In the genomic region with DNA sequence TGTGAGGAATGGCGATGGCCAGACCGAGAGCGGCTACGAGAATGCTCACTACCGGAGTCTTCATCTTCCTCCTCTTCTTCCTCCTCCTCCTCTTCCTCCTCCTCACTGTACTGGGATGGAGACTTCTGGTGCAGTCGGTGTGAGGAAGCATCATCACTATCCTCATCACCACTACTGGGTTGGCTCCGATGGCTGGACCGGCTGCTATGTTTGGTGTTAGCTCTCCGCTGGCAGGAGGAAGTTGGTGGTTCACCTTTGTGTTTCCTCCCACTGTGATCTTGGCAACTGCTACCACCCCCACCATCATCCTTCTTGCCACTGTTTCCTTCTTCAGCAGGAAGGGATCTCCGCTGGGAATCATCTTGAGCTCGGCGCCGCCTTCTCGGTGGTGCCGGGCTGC, we compare ENCODE assay signal across 23 mouse cellular contexts. TPM values are rescaled to one million over a fixed set of nuclear protein-coding genes. Genes with fewer than 3 reads are reported as not detected.
DNase-seq lines count a peak whose midpoint lies in the region; ATAC-seq and TF ChIP-seq lines count a peak whose summit lies in the region.
"Had no signal": no experiment of that assay in that cellular context is flagged by ENCODE, and none has a peak within 500 bp of the region (broad histone marks: within the 10 kb centered on the region; RNA-seq: fewer than 3 reads in every experiment).

No protein-coding gene starts in this region.

- no peaks in the 10 kb centered on the region for H3K79me2 ChIP-seq in myocyte (ENCODE audit: control insufficient read depth, insufficient read depth)

- H3K36me3 ChIP-seq in liver, embryonic 11.5 days (ENCODE audit: control insufficient read depth, insufficient read depth, low read length) = peaks cover 25% of the 10 kb centered on the region
- H3K36me3 ChIP-seq in megakaryocyte, embryonic 14.5 days (replicated peaks; ENCODE audit: low read length) = peaks cover 91% of the 10 kb centered on the region
- H3K36me3 ChIP-seq in myocyte (ENCODE audit: control insufficient read depth, insufficient read depth) = peaks cover 19% of the 10 kb centered on the region

- H3ac ChIP-seq in myocyte (ENCODE audit: control insufficient read depth, insufficient read length) = no peak overlapping the region

- H3K4me3 ChIP-seq in liver, embryonic 11.5 days (ENCODE audit: low read depth, low read length) = no peak overlapping the region
- H3K4me3 ChIP-seq in megakaryocyte, embryonic 14.5 days (replicated peaks) = peak overlapping the region; percentile 86
- no peak overlapping the region for H3K4me3 ChIP-seq in myocyte
- H3K4me3 ChIP-seq: embryonic facial prominence, embryonic 10.5 days; embryonic facial prominence, embryonic 12.5 days; forebrain, embryonic 13.5 days had no signal

- H3K27me3 ChIP-seq in liver, embryonic 11.5 days (replicated peaks; ENCODE audit: control insufficient read depth, insufficient read depth, low read length) = no peaks in the 10 kb centered on the region
- no peaks in the 10 kb centered on the region for H3K27me3 ChIP-seq in megakaryocyte, embryonic 14.5 days (replicated peaks)
- H3K27me3 ChIP-seq in myocyte (ENCODE audit: control insufficient read depth, insufficient read depth, insufficient read length) = no peaks in the 10 kb centered on the region
- H3K27me3 ChIP-seq: CH12.LX; embryonic facial prominence, embryonic 12.5 days; forebrain, embryonic 13.5 days; Patski had no signal

- no peak for TF ChIP-seq POLR2A in myocyte (IDR thresholded peaks at IDR 0.05; ENCODE audit: insufficient read length, low read depth)

- no peak overlapping the region for H3K4me2 ChIP-seq in liver, embryonic 11.5 days
- no peak overlapping the region for H3K4me2 ChIP-seq in myocyte (ENCODE audit: low read depth)
- H3K4me2 ChIP-seq: embryonic facial prominence, embryonic 12.5 days; forebrain, embryonic 13.5 days had no signal

- DNase-seq in heart, adult 11 months = peak; percentile 77
- DNase-seq in heart, adult 9 months (ENCODE audit: low spot score in 2 of 2) = no peak
- peak; percentile 20 for DNase-seq in liver, embryonic 11.5 days (ENCODE audit: low spot score)
- no peak for DNase-seq in liver
- DNase-seq: adrenal gland, adult 8-10 months; adrenal gland, postnatal 14 days; adrenal gland, postnatal 36 days; B cell, adult 2 months; cerebellum, adult 11-12 months; cerebellum, adult 9-10 months; cerebellum, postnatal 10 days; cerebellum, postnatal 25 days had no signal

- 90% methylated on average over 15 of the region's 15 CpGs for WGBS in liver, embryonic 11.5 days

- no peaks in the 10 kb centered on the region for H3K9me3 ChIP-seq in liver, embryonic 11.5 days (ENCODE audit: control insufficient read depth, low read length)
- H3K9me3 ChIP-seq in megakaryocyte, embryonic 14.5 days = peaks cover 23% of the 10 kb centered on the region
- H3K9me3 ChIP-seq: embryonic facial prominence, embryonic 10.5 days; embryonic facial prominence, embryonic 12.5 days; forebrain, embryonic 13.5 days; G1E had no signal

- H3K9ac ChIP-seq in liver, embryonic 11.5 days (ENCODE audit: low read depth, low read length) = no peak overlapping the region
- H3K9ac ChIP-seq: embryonic facial prominence, embryonic 12.5 days; forebrain, embryonic 13.5 days had no signal

- peaks cover 6% of the 10 kb centered on the region; the same call in 1 of the 2 replicates for H3K4me1 ChIP-seq in liver, embryonic 11.5 days (replicated peaks; ENCODE audit: control insufficient read depth, insufficient read depth, low read length)
- peaks cover 82% of the 10 kb centered on the region for H3K4me1 ChIP-seq in megakaryocyte, embryonic 14.5 days
- H3K4me1 ChIP-seq: embryonic facial prominence, embryonic 10.5 days; embryonic facial prominence, embryonic 12.5 days; forebrain, embryonic 13.5 days had no signal

- no peak for ATAC-seq in liver, embryonic 11.5 days (replicated peaks; ENCODE audit: low FRiP score)
- no peak for ATAC-seq in megakaryocyte, adult 5-6 weeks (ENCODE audit: poor library complexity, severe bottlenecking)
- ATAC-seq: activated CD4-positive, CD25-positive, alpha-beta regulatory T cell, adult 4 months; CD4-positive, CD25-positive, alpha-beta regulatory T cell, adult 4 months; forebrain, embryonic 13.5 days; Patski had no signal

- H3K27ac ChIP-seq in liver, embryonic 11.5 days (ENCODE audit: low read depth, low read length) = no peak overlapping the region
- H3K27ac ChIP-seq: embryonic facial prominence, embryonic 10.5 days; embryonic facial prominence, embryonic 12.5 days; forebrain, embryonic 13.5 days had no signal

TF ChIP-seq in myocyte, 11 proteins besides CTCF, POLR2A, EP300 and RAD21:
- TF ChIP-seq POLR2AphosphoS2 (IDR thresholded peaks at IDR 0.05; ENCODE audit: insufficient read length, low read depth) (peak; percentile 17), USF1 (IDR thresholded peaks at IDR 0.05; ENCODE audit: low read depth) (no peak)

RNA-seq across cellular contexts. Expression of a gene that starts 10.2 kb away (rescaled TPM):
- 76.2 and 80.3 TPM in 2 replicates for polyA plus RNA-seq in liver, embryonic 11.5 days (2014; fragmentation: Nextera tagmentation; extraction: Ambion mirVana)
- polyA plus RNA-seq in megakaryocyte, embryonic 14.5 days (2012; ENCODE audit: insufficient read depth, low replicate concordance) = 3,342 and 4,614 TPM in 2 replicates
- total RNA-seq in megakaryocyte, adult 5-6 weeks (2015) = 13.2 and 16.0 TPM in 2 replicates
- 13.2 and 17.9 TPM in 2 replicates for total RNA-seq in megakaryocyte, adult 5-6 weeks (2017)
- 7.2 TPM for polyA plus RNA-seq in myocyte (2012; fragmentation: generic; extraction: Trizol)

RNA-seq across cellular contexts. Expression of a gene that starts 32.6 kb away (rescaled TPM):
- 1.8 and 2.0 TPM in 2 replicates for polyA plus RNA-seq in liver, embryonic 11.5 days (2014; fragmentation: Nextera tagmentation; extraction: Ambion mirVana)
- 1.7 and 1.8 TPM in 2 replicates for polyA plus RNA-seq in megakaryocyte, embryonic 14.5 days (2012; ENCODE audit: insufficient read depth, low replicate concordance)
- 0.09 TPM in 1 of 2 replicates, not detected in the other for total RNA-seq in megakaryocyte, adult 5-6 weeks (2015)
- not detected in 2 replicates for total RNA-seq in megakaryocyte, adult 5-6 weeks (2017)
- polyA plus RNA-seq in myocyte (2012; fragmentation: generic; extraction: Trizol) = 162 TPM
- total RNA-seq: CH12.LX had no signal
- polyA plus RNA-seq: activated CD4-positive, CD25-positive, alpha-beta regulatory T cell, adult 4 months; CD4-positive, CD25-positive, alpha-beta regulatory T cell, adult 4 months had no signal

RNA-seq across cellular contexts. Expression of a gene that starts 50.0 kb away (rescaled TPM):
- 68.1 and 69.5 TPM in 2 replicates for polyA plus RNA-seq in liver, embryonic 11.5 days (2014; fragmentation: Nextera tagmentation; extraction: Ambion mirVana)
- 44.1 and 152 TPM in 2 replicates for polyA plus RNA-seq in megakaryocyte, embryonic 14.5 days (2012; ENCODE audit: insufficient read depth, low replicate concordance)
- 509 and 566 TPM in 2 replicates for total RNA-seq in megakaryocyte, adult 5-6 weeks (2015)
- total RNA-seq in megakaryocyte, adult 5-6 weeks (2017) = 201 and 225 TPM in 2 replicates
- 174 TPM for polyA plus RNA-seq in myocyte (2012; fragmentation: generic; extraction: Trizol)

Comparison
In these comparisons a context has a peak if more than half of its experiments do, and no peak if none do; other contexts are left out.
1. DNase-seq: peak in heart, adult 11 months (single experiment) and liver, embryonic 11.5 days (single experiment); none in heart, adult 9 months (0 of 2) and liver (single experiment).
2. RNA of a gene that starts 10.2 kb away (polyA plus RNA-seq): 3,342 to 4,614 TPM in megakaryocyte, embryonic 14.5 days; 76.2 to 80.3 TPM in liver, embryonic 11.5 days and 7.2 TPM in myocyte (single experiment); every median in the first group is over 10 times any median in the second.
3. RNA of a gene that starts 32.6 kb away (polyA plus RNA-seq): 162 TPM in myocyte (single experiment); 1.8 to 2.0 TPM in liver, embryonic 11.5 days and 1.7 to 1.8 TPM in megakaryocyte, embryonic 14.5 days; every median in the first group is over 10 times any median in the second.